Mouse (Mus musculus) MN1 (cell line): Measurements from ENCODE around the gene Phactr1.

Experiments
- DNase-seq: peaks from one replicate; pipeline ENCODE4 v3.0.0-alpha.2; 2016; ENCODE audit warnings: low spot score

Gene Phactr1

GRCm38 (mm10) chr13:43130161-43130560 lies 449.7 kb downstream of the Phactr1 start:
- no peak for DNase-seq

- DNase-seq = no peak
Observed at GRCm38 (mm10) chr13:43131741-43132191, 451.3 kb downstream of the Phactr1 start.

GRCm38 (mm10) chr13:43132859-43133258 lies 452.4 kb downstream of the Phactr1 start:
- no peak for DNase-seq

- DNase-seq = no peak
Observed at GRCm38 (mm10) chr13:43133400-43133799, 453.0 kb downstream of the Phactr1 start.

GRCm38 (mm10) chr13:43134468-43134867 lies 454.0 kb downstream of the Phactr1 start:
- DNase-seq = no peak

- DNase-seq = no peak
Observed at GRCm38 (mm10) chr13:43144720-43145418, 464.4 kb downstream of the Phactr1 start.

GRCm38 (mm10) chr13:43146515-43147258 lies 466.3 kb downstream of the Phactr1 start:
- DNase-seq = peak; percentile 68

GRCm38 (mm10) chr13:43148692-43149091 lies 468.3 kb downstream of the Phactr1 start:
- DNase-seq = peak; percentile 23

GRCm38 (mm10) chr13:43149661-43150060 lies 469.2 kb downstream of the Phactr1 start:
- DNase-seq = no peak

GRCm38 (mm10) chr13:43152005-43152520 lies 471.6 kb downstream of the Phactr1 start:
- DNase-seq = peak; percentile 72

- DNase-seq = no peak
Observed at GRCm38 (mm10) chr13:43157370-43157769, 476.9 kb downstream of the Phactr1 start.

GRCm38 (mm10) chr13:43158281-43158680 lies 477.9 kb downstream of the Phactr1 start:
- no peak for DNase-seq

- DNase-seq = no peak
Observed at GRCm38 (mm10) chr13:43159429-43159828, 479.0 kb downstream of the Phactr1 start.

- no peak for DNase-seq
Observed at GRCm38 (mm10) chr13:43167721-43168120, 487.3 kb downstream of the Phactr1 start.

- peak; percentile 96 for DNase-seq
Observed at GRCm38 (mm10) chr13:43171020-43171710, 490.7 kb downstream of the Phactr1 start, which contains the start of gene Tbc1d7. Gene Tbc1d7 (minus strand): TSS chr13:43171501.

- DNase-seq = peak; percentile 62
Observed at GRCm38 (mm10) chr13:43172036-43172713, 491.8 kb downstream of the Phactr1 start.

GRCm38 (mm10) chr13:43173262-43173661 lies 492.8 kb downstream of the Phactr1 start:
- DNase-seq = peak; percentile 77

GRCm38 (mm10) chr13:43176676-43177075 lies 496.3 kb downstream of the Phactr1 start:
- no peak for DNase-seq

- no peak for DNase-seq
Observed at GRCm38 (mm10) chr13:43177317-43177716, 496.9 kb downstream of the Phactr1 start.

- DNase-seq = no peak
Observed at GRCm38 (mm10) chr13:43181104-43181503, 500.7 kb downstream of the Phactr1 start.

GRCm38 (mm10) chr13:43182465-43183201 lies 502.2 kb downstream of the Phactr1 start:
- DNase-seq = peak; percentile 89
